Mouse (Mus musculus): ENCODE measurements around the gene Kctd6. TPM values are rescaled to one million over a fixed set of nuclear protein-coding genes. Genes with fewer than 3 reads are reported as not detected.
"Not testable (repeated sequence)": the region's sequence is repeated elsewhere in the genome, so short reads cannot be mapped to it uniquely, and the experiment has no call there.

The Kctd6 gene
- polyA plus RNA-seq, 1 experiment from 2014 or later = 9.1 TPM

- Histone ChIP-seq H3K4me2 (ENCODE audit: low read length) (no peak within 1 kb of the TSS), H3K4me1 (ENCODE audit: control insufficient read depth, insufficient read depth, low read length) (no peaks in the 10 kb centered on the region), H3K36me3 (ENCODE audit: control insufficient read depth, insufficient read depth, low read length) (no peaks in the 10 kb centered on the region), H3K27ac (replicated peaks; ENCODE audit: low read depth, low read length) (no peak within 1 kb of the TSS), H3K27me3 (ENCODE audit: control insufficient read depth, insufficient read depth, low read length) (no peaks in the 10 kb centered on the region), H3K4me3 (replicated peaks; ENCODE audit: low read depth, low read length) (no peak within 1 kb of the TSS), H3K9ac (replicated peaks; ENCODE audit: low read length) (no peak within 1 kb of the TSS), H3K9me3 (ENCODE audit: control insufficient read depth, low read length) (no peaks in the 10 kb centered on the region)
- no peak for DNase-seq
- 94% methylated on average over 3 of the region's 3 CpGs for WGBS
- ATAC-seq (ENCODE audit: low FRiP score, low TSS enrichment) = no peak
Observed at GRCm38 (mm10) chr14:8259166-8259565, 45.2 kb downstream of the Kctd6 start, which contains the start of gene Acox2. Gene Acox2 (minus strand): TSS chr14:8259353.

- Histone ChIP-seq H3K9me3 (ENCODE audit: control insufficient read depth, low read length) (no peaks in the 10 kb centered on the region), H3K4me2 (ENCODE audit: low read length) (no peak overlapping the region), H3K4me1 (ENCODE audit: control insufficient read depth, insufficient read depth, low read length) (no peaks in the 10 kb centered on the region), H3K4me3 (replicated peaks; ENCODE audit: low read depth, low read length) (no peak overlapping the region), H3K27me3 (ENCODE audit: control insufficient read depth, insufficient read depth, low read length) (no peaks in the 10 kb centered on the region), H3K27ac (replicated peaks; ENCODE audit: low read depth, low read length) (no peak overlapping the region), H3K9ac (replicated peaks; ENCODE audit: low read length) (no peak overlapping the region), H3K36me3 (ENCODE audit: control insufficient read depth, insufficient read depth, low read length) (no peaks in the 10 kb centered on the region)
- ATAC-seq (ENCODE audit: low FRiP score, low TSS enrichment) = no peak
- 75% methylated on average over 5 of the region's 5 CpGs for WGBS
- no peak for DNase-seq
Observed at GRCm38 (mm10) chr14:8260214-8260613, 46.3 kb downstream of the Kctd6 start.

DNA sequence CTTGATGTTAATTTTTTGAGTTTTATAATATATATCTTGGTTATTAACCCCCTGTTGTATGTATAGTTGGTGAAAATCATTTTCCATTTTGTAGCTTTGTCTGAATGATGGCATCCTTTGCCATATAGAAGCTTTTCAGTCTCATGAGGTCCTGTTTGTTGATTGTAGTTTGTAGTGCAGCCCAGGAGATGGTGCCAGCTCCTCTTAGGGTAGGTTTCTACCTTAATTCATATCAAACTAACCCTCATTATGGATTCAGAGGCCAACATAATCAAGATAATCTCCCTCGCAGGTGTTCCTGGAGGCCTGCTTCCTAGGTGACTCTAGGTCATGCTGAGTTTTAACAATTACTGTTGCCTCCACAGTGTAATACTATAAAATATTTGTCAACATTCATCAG lies 48.3 kb downstream of the Kctd6 start:
- Histone ChIP-seq H3K4me1 (ENCODE audit: control insufficient read depth, insufficient read depth, low read length) (no peaks in the 10 kb centered on the region), H3K4me2 (ENCODE audit: low read length) (no peak overlapping the region), H3K36me3 (ENCODE audit: control insufficient read depth, insufficient read depth, low read length) (no peaks in the 10 kb centered on the region), H3K27me3 (ENCODE audit: control insufficient read depth, insufficient read depth, low read length) (no peaks in the 10 kb centered on the region), H3K9me3 (ENCODE audit: control insufficient read depth, low read length) (no peaks in the 10 kb centered on the region), H3K27ac (replicated peaks; ENCODE audit: low read depth, low read length) (no peak overlapping the region), H3K9ac (replicated peaks; ENCODE audit: low read length) (no peak overlapping the region), H3K4me3 (replicated peaks; ENCODE audit: low read depth, low read length) (no peak overlapping the region)
- 43% methylated on average over 1 of the region's 1 CpGs for WGBS
- DNase-seq = no peak
- ATAC-seq (ENCODE audit: low FRiP score, low TSS enrichment) = no peak

- no peaks in the 10 kb centered on the region for H3K27me3 ChIP-seq (ENCODE audit: control insufficient read depth, insufficient read depth, low read length)
- no peak for ATAC-seq (ENCODE audit: low FRiP score, low TSS enrichment)
- no peak for DNase-seq
- H3K9me3 ChIP-seq (ENCODE audit: control insufficient read depth, low read length) = no peaks in the 10 kb centered on the region
- no peaks in the 10 kb centered on the region for H3K36me3 ChIP-seq (ENCODE audit: control insufficient read depth, insufficient read depth, low read length)
- H3K27ac ChIP-seq (replicated peaks; ENCODE audit: low read depth, low read length) = no peak overlapping the region
- no peak overlapping the region for H3K9ac ChIP-seq (replicated peaks; ENCODE audit: low read length)
- H3K4me2 ChIP-seq (ENCODE audit: low read length) = no peak overlapping the region
- H3K4me3 ChIP-seq (replicated peaks; ENCODE audit: low read depth, low read length) = no peak overlapping the region
- H3K4me1 ChIP-seq (ENCODE audit: control insufficient read depth, insufficient read depth, low read length) = no peaks in the 10 kb centered on the region
- 97% methylated on average over 1 of the region's 1 CpGs for WGBS
Observed at GRCm38 (mm10) chr14:8264378-8264777, 50.4 kb downstream of the Kctd6 start.

DNA sequence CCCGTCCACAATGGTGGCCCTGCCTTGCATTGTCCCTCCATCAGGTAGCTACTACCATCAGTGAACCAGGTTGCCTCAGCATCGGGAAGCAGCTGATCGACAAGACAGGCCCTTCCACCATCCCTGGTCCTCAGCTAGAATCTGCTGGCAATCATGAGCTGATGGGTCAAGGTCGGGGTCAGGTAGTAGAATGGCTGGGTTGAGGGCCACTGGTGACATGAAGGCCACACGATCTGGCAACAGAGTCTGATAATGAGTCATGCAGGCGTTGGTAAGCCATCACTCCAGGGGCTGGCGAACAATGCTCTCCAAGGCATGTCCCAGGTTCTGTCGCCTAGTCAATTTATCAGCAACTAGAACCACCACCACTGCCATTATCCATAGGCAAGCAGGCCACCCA lies 57.3 kb downstream of the Kctd6 start:
- whole genome bisulfite sequencing = 88% methylated on average over 8 of the region's 8 CpGs
- H3K4me2 ChIP-seq (ENCODE audit: low read length); H3K4me1 ChIP-seq (ENCODE audit: control insufficient read depth, insufficient read depth, low read length); H3K27me3 ChIP-seq (ENCODE audit: control insufficient read depth, insufficient read depth, low read length); H3K9me3 ChIP-seq (ENCODE audit: control insufficient read depth, low read length); H3K4me3 ChIP-seq (replicated peaks; ENCODE audit: low read depth, low read length); H3K27ac ChIP-seq (replicated peaks; ENCODE audit: low read depth, low read length); ATAC-seq (ENCODE audit: low FRiP score, low TSS enrichment); H3K9ac ChIP-seq (replicated peaks; ENCODE audit: low read length); DNase-seq; H3K36me3 ChIP-seq (ENCODE audit: control insufficient read depth, insufficient read depth, low read length): not testable (repeated sequence)

Other genes starting within 250 kb of the Kctd6 start
- 0.09 TPM in 1 of 2 replicates, not detected in the other for gene Dnase1l3, start 219.6 kb upstream of the Kctd6 start, polyA plus RNA-seq (2014; fragmentation: Nextera tagmentation; extraction: Ambion mirVana)
- gene Abhd6, start 211.2 kb upstream of the Kctd6 start, polyA plus RNA-seq (2014; fragmentation: Nextera tagmentation; extraction: Ambion mirVana) = 31.0 and 31.6 TPM in 2 replicates
- gene Rpp14, start 133.8 kb upstream of the Kctd6 start, polyA plus RNA-seq (2014; fragmentation: Nextera tagmentation; extraction: Ambion mirVana) = 52.1 and 59.6 TPM in 2 replicates
- gene Pxk, start 115.9 kb upstream of the Kctd6 start, polyA plus RNA-seq (2014; fragmentation: Nextera tagmentation; extraction: Ambion mirVana) = 48.4 and 57.1 TPM in 2 replicates
- gene Pdhb, start 41.1 kb upstream of the Kctd6 start, polyA plus RNA-seq (2014; fragmentation: Nextera tagmentation; extraction: Ambion mirVana) = 242 and 245 TPM in 2 replicates
- not detected in 2 replicates for gene Acox2, start 45.2 kb downstream of the Kctd6 start, polyA plus RNA-seq (2014; fragmentation: Nextera tagmentation; extraction: Ambion mirVana)
- 0.08 TPM in 2 replicates for gene Fam107a, start 103.9 kb downstream of the Kctd6 start, polyA plus RNA-seq (2014; fragmentation: Nextera tagmentation; extraction: Ambion mirVana)
- gene Oit1, start 164.6 kb downstream of the Kctd6 start, polyA plus RNA-seq (2014; fragmentation: Nextera tagmentation; extraction: Ambion mirVana) = 0.18 TPM in 1 of 2 replicates, not detected in the other